Mouse (Mus musculus): Measurements from ENCODE around the gene Dusp18. TPM values are rescaled to one million over a fixed set of nuclear protein-coding genes. Genes with fewer than 3 reads are reported as not detected.

Gene Dusp18
- total and polyA plus RNA-seq, 3 experiments: 2.8 to 6.6 (median 4.8) TPM

DNA sequence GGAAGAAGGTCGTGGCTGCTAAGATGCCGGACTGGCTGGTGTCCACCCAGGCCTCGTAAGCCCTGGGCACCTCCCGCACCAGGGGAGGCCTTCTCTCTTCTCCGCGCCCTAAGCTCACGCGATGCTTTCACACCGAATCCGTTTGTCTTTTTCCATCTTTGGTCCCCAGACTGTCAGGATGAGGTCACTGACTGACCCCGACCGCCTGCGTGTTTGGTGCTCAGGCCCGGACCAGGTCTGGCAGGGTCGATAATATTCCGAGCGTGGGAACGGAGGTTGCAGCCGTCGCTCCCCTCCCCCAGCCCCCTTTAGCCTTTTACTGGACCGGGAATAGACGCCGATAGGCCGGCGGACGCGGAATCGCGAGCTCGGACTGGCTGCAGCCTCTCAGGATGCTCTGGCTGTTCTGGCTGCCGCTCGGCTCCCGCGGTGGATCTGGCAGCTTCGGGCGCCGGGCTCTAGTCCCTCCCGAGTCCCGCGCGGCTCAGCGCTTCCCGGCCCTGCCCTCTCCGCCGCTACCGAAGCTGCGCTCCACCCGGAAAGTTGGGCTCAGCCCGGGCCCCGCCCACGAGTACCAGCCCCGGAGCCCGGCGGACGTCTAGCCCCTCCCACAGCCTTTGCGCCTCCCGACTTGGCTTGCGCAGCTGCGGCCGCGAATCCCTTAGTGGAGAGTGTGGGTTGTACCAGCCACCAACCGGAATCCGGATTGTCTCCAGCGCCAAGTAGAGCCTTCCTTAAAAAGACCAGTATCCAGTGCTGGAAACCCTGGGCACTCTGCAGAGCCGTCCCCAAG, 18.5 kb downstream of the Dusp18 start (continued):
- no peak for TF ChIP-seq JUN (IDR thresholded peaks at IDR 0.05; ENCODE audit: insufficient read depth, low read depth, low read length)
- TF ChIP-seq PAX5 (IDR thresholded peaks at IDR 0.05; ENCODE audit: low read length): no peak

DNA sequence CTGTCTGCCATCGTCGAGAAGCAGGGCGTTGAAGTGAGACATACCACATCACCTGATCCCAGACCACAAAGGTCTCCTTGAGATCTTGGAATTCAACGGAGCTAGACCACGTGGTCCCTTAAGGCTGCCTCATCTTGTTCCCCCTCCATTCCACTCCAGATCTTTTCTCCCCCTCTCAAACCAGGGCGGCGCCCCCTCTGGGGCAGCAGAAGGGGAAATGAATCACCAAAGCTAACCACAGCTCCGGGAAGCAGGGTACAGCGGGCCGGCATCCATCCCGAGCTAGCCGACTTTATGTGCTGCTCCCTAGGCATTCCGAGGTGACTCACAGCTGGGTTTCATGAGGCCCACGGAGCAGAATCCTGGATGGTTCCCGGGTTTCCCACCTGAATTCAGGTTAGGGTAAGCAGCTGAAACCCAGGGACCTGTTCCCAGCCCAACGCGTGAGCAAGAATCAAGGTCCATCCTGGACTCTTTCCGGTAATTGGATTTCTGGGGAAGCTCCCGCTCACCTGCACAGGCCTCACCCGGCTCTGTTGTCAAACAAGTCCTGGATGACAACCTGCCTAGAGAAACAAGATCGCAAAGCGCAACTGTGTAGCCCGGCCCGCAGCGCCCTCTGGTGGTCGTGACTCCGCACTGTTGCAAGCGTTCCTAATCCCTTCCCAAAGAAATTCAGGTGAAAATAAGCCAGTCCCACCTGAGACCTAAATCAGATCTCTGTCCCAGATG, 19.2 kb downstream of the Dusp18 start, which contains the start of gene Slc35e4:
Gene Slc35e4 (minus strand): TSS at position 556 of the 732 bp plus-strand sequence.
- Histone ChIP-seq H3K27me3 (replicated peaks) (peaks cover 13% of the 10 kb centered on the region), H3K79me2 (replicated peaks; ENCODE audit: control insufficient read depth, extremely low read depth, insufficient read depth, poor library complexity, severe bottlenecking) (no peaks in the 10 kb centered on the region), H3K4me3 (replicated peaks in 1 of 3; ENCODE audit: low read depth in 2 of 3, low read length in 2 of 3, poor library complexity in 1 of 3) (peak within 1 kb of the TSS; percentile 61 to 83 (median 75)), H3K9ac (ENCODE audit: insufficient read depth, low read depth) (peak within 1 kb of the TSS; percentile 65), H3K36me3 (replicated peaks in 1 of 2; ENCODE audit: control insufficient read depth in 1 of 2, insufficient read depth in 1 of 2, low read length in 1 of 2) (peaks cover 0 to 6% of the 10 kb centered on the region in 2 experiments), H3K27ac (ENCODE audit: insufficient read depth, low read depth) (peak within 1 kb of the TSS; percentile 15; the same call in 1 of the 2 replicates), H3K4me1 (ENCODE audit: control insufficient read depth in 1 of 2, insufficient read depth in 2 of 2) (peaks cover 34 to 49% of the 10 kb centered on the region in 2 experiments), H3K4me2 (ENCODE audit: insufficient read depth, low read depth, poor library complexity, severe bottlenecking) (peak within 1 kb of the TSS; percentile 80), H3K9me3 (replicated peaks; ENCODE audit: low read length) (no peaks in the 10 kb centered on the region)
- in situ Hi-C loops (cut with MboI; ENCODE audit: low pct_ligation_motif_present, low pct_unique_long_range_greater_than_20kb, low sequenced_read_pairs) (loop anchor here (25.0 kb wide), 1 partner anchor 377 kb away; the partner anchor contains the start of gene Smtn), dilution Hi-C loops (cut with MboI; ENCODE audit: extremely low pct_ligation_motif_present, extremely low pct_unique_long_range_greater_than_20kb, low sequenced_read_pairs) (no loop called here)
- peak; percentile 73 for DNase-seq (ENCODE audit: extremely low read depth)
- TF ChIP-seq MXI1 (IDR thresholded peaks at IDR 0.05; ENCODE audit: low read depth, low read length) (peak; percentile 52; the same call in 1 of the 2 replicates), MAX (IDR thresholded peaks at IDR 0.05; ENCODE audit: low read length) (peak; percentile 95), ZMIZ1 (IDR thresholded peaks at IDR 0.05; ENCODE audit: low read depth, low read length) (no peak), POLR2AphosphoS2 (IDR thresholded peaks at IDR 0.05; ENCODE audit: low read depth, low read length) (no peak), SMC3 (IDR thresholded peaks at IDR 0.05; ENCODE audit: low read depth, low read length) (peak; percentile 72), USF1 (IDR thresholded peaks at IDR 0.05; ENCODE audit: low read depth, low read length) (peak; percentile 37), CTCF (conservative IDR thresholded peaks at IDR 0.05 in 1 of 2, IDR thresholded peaks at IDR 0.05 in 1 of 2; ENCODE audit: low read depth in 2 of 2, low read length in 2 of 2) (peak; percentile 62 to 85), MAZ (IDR thresholded peaks at IDR 0.05; ENCODE audit: low read depth, low read length) (no peak), HCFC1 (IDR thresholded peaks at IDR 0.05; ENCODE audit: low read depth, low read length) (peak; percentile 24; the same call in 1 of the 2 replicates), IRF4 (IDR thresholded peaks at IDR 0.05; ENCODE audit: low read depth, low read length) (peak; percentile 83), KAT2A (IDR thresholded peaks at IDR 0.05; ENCODE audit: insufficient replicate concordance, low read length) (no peak), E2F4 (IDR thresholded peaks at IDR 0.05; ENCODE audit: insufficient replicate concordance, low read depth, low read length) (no peak), ZKSCAN1 (IDR thresholded peaks at IDR 0.05; ENCODE audit: borderline replicate concordance, low read depth, low read length) (no peak), GABPA (IDR thresholded peaks at IDR 0.05; ENCODE audit: insufficient replicate concordance, low read depth, low read length) (no peak), SIN3A (IDR thresholded peaks at IDR 0.05; ENCODE audit: low read length) (peak; percentile 79; the same call in 1 of the 2 replicates), CHD2 (IDR thresholded peaks at IDR 0.05; ENCODE audit: low read length) (no peak), TCF12 (IDR thresholded peaks at IDR 0.05; ENCODE audit: low read depth, low read length) (0 out of 2 replicates have a peak, but pooled peaks have one; percentile 43), PAX5 (IDR thresholded peaks at IDR 0.05; ENCODE audit: low read length) (no peak), NRF1 (IDR thresholded peaks at IDR 0.05; ENCODE audit: low read depth, low read length) (0 out of 2 replicates have a peak, but pooled peaks have one; percentile 18), CHD1 (IDR thresholded peaks at IDR 0.05; ENCODE audit: low read depth, low read length) (0 out of 2 replicates have a peak, but pooled peaks have one; percentile 83), MEF2A (IDR thresholded peaks at IDR 0.05; ENCODE audit: borderline replicate concordance, low read depth, low read length) (peak; percentile 53), NELFE (IDR thresholded peaks at IDR 0.05; ENCODE audit: low read depth, low read length) (peak; percentile 66), MYC (IDR thresholded peaks at IDR 0.05; ENCODE audit: low read depth, low read length) (peak; percentile 78), ELF1 (IDR thresholded peaks at IDR 0.05; ENCODE audit: low read depth, low read length) (peak; percentile 24; the same call in 1 of the 2 replicates), ZNF384 (IDR thresholded peaks at IDR 0.05; ENCODE audit: low read depth, low read length) (no peak), ETS1 (conservative IDR thresholded peaks at IDR 0.05; ENCODE audit: low read depth, low read length) (no peak), JUN (IDR thresholded peaks at IDR 0.05; ENCODE audit: insufficient read depth, low read depth, low read length) (no peak), POLR2A (IDR thresholded peaks at IDR 0.05; ENCODE audit: low read depth, low read length) (no peak), MAFK (IDR thresholded peaks at IDR 0.05; ENCODE audit: insufficient replicate concordance, low read length) (no peak), JUND (conservative IDR thresholded peaks at IDR 0.05; ENCODE audit: low read depth, low read length) (no peak), BHLHE40 (IDR thresholded peaks at IDR 0.05; ENCODE audit: low read depth, low read length) (no peak), TBP (conservative IDR thresholded peaks at IDR 0.05; ENCODE audit: low read depth, low read length) (no peak), USF2 (conservative IDR thresholded peaks at IDR 0.05; ENCODE audit: low read depth, low read length) (peak; percentile 60), RCOR1 (conservative IDR thresholded peaks at IDR 0.05; ENCODE audit: low read depth, low read length) (no peak)
